Mouse (Mus musculus): ENCODE results near the gene Aspg. TPM values are rescaled to one million over a fixed set of nuclear protein-coding genes. Genes with fewer than 3 reads are reported as not detected.

Aspg gene
- 11.8 TPM for polyA plus RNA-seq (2021)

DNA sequence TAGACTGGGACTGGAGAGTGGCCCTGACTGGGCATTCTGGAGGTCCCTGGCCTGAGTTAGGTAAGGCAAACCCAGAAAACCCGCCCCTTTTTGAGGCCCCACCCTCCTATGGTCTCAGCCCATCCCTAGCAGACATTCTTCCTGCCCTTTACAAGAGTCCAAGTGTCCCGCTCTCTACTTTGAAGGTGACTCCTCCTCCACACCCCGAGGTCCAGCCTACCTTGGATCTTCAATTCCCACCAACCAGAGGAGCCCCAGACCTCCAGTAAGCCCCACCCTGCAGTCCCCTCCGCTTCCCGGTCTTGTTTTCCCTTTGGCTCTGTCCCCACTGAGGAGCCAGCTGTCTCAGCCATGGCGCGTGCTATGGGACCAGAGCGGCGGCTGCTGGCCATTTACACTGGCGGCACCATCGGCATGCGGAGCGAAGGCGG, at the start of gene Aspg:
Gene Aspg, plus strand, starts transcription at position 139 of the 431 bp plus-strand sequence.
- POLR2A ChIA-PET, result interaction anchor here (0.9 kb wide), 1 partner anchor 30 kb away, joined by 3 read pairs; no protein-coding TSS in a partner anchor
- in situ Hi-C loops (cut with MboI; ENCODE audit: low pct_unique_long_range_greater_than_20kb), result no loop called here
- no peak for TF ChIP-seq CTCF (IDR thresholded peaks at IDR 0.05)
- ATAC-seq (no peak), DNase-seq (ENCODE audit: low read depth, low spot score) (no peak)
- H3K27me3 ChIP-seq, result peaks cover 12% of the 10 kb centered on the region
- CTCF ChIA-PET, result no interaction called here

DNA sequence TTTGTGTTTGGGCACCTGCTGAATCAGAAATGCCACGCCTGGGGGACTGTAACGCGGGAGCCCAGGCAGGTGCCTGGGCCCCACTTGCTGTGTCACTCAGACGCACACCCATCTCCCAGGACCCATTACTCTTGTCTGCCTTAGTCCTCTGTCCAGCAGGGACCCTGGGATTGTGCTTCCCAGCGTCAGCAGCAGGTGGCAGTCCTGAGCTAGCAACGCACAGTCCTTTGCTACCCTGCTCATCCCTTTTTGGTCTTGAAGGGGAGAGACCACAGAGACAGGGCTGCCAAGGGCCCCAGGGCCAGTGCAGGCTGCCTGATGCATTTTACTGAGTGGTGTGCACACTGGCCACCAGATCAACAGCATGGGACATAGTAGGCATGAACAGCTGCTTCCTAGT, 28.8 kb upstream of the Aspg start:
- TF ChIP-seq CTCF (IDR thresholded peaks at IDR 0.05), result peak; percentile 79
- CTCF ChIA-PET, result interaction anchor here (0.9 to 1.1 kb wide), 3 partner anchors 11 to 396 kb away, joined by 3 read pairs; no protein-coding TSS in a partner anchor
- no peak for ATAC-seq
- no peak for DNase-seq (ENCODE audit: low read depth, low spot score)
- in situ Hi-C loops (cut with MboI; ENCODE audit: low pct_unique_long_range_greater_than_20kb), result no loop called here
- H3K27me3 ChIP-seq, result no peaks in the 10 kb centered on the region
- POLR2A ChIA-PET, result no interaction called here

DNA sequence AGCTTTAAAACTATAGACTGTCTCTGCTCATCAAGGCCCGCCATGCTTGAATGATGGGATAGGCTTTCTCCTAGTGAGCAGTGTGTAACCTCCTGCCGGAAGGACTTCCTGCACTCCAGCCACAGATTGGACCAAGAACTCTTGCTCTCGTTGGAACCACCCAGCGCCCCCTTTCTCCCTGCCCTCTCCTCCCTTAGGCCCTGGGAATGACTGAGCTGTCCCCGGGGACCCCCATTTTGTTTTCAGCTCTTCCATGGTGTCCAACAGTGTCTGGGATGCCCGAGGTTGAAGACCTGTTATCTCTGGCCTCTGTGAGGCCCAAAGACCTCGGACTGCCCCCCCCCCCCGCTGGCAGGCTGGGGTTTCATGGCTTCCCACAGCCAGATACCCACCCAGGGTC, 26.6 kb upstream of the Aspg start:
- H3K27me3 ChIP-seq, result no peaks in the 10 kb centered on the region
- in situ Hi-C loops (cut with MboI; ENCODE audit: low pct_unique_long_range_greater_than_20kb), result no loop called here
- ChIA-PET CTCF (interaction anchor here (0.9 kb wide), 1 partner anchor 11 kb away, joined by 3 read pairs; no protein-coding TSS in a partner anchor), POLR2A (no interaction called here)
- no peak for ATAC-seq
- no peak for TF ChIP-seq CTCF (IDR thresholded peaks at IDR 0.05)
- DNase-seq (ENCODE audit: low read depth, low spot score), result no peak

DNA sequence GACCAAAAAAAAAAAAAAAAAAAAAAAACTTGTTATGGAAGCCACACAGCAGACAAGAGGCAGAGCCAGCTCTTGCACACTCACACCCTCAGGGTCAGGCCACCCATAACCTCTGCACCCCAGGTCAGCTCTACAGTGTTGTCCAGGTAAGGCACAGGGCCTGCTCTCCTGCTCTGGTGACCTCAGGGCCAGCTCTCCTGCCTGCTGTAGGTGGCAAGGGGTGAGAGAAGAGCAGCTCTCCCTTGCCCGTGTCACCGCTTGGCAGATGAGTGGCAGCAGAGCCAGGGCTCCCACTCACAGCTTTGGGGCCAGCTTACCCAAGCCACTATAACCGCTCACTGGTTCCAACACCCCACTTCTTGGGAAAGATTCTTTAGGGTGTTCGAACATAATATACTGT, 25.6 kb upstream of the Aspg start:
- no peak for TF ChIP-seq CTCF (IDR thresholded peaks at IDR 0.05)
- DNase-seq (ENCODE audit: low read depth, low spot score), result no peak
- in situ Hi-C loops (cut with MboI; ENCODE audit: low pct_unique_long_range_greater_than_20kb), result no loop called here
- no peak for ATAC-seq
- H3K27me3 ChIP-seq, result no peaks in the 10 kb centered on the region
- ChIA-PET POLR2A (no interaction called here), CTCF (no interaction called here)

DNA sequence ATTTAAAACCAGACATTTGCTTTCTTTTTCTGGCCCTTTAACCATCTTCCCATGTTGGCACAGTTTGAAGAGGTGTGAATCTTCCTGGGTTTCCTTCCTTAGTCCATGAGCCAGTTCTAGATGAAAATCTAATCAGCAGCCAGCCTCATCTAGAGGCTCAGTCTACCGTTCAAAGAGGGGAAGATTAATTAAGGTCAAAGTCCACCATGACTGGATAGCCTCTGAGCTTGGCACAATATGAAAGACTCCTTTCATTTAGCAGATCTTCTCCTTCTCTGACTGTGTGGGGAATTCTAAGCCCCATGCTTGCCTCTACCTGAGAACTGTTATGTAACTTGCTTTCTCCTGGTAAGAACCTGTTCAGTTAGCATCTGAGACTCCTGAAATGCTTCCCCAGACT, 24.2 kb upstream of the Aspg start:
- in situ Hi-C loops (cut with MboI; ENCODE audit: low pct_unique_long_range_greater_than_20kb), result no loop called here

DNA sequence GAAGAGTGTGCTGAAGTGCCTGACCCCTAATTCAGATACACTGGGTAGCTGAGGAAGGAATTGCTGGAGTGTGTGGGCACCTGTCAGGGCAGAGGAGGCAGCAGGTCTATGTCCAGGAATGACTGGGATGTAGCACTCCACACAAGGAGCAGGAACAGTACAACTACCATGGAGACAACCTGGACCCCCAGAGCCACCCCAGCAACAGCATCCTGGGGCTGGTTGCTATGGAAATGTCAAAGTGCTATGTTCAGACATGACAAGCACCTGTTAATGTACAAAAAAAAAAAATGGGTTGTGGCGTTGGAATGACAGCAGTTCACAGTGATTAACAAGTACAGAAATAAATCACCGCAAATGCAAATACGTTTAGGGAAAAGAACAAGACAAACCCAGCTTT, 20.2 kb upstream of the Aspg start:
- DNase-seq (ENCODE audit: low read depth, low spot score) (no peak), ATAC-seq (no peak)
- no peak for TF ChIP-seq CTCF (IDR thresholded peaks at IDR 0.05)
- ChIA-PET POLR2A (no interaction called here), CTCF (no interaction called here)
- in situ Hi-C loops (cut with MboI; ENCODE audit: low pct_unique_long_range_greater_than_20kb), result loop anchor here (5.0 kb wide), 1 partner anchor 209 kb away; no protein-coding TSS in a partner anchor
- peaks cover 1% of the 10 kb centered on the region for H3K27me3 ChIP-seq

More for the DNA sequence above, 24.2 kb upstream of the Aspg start:
- no peaks in the 10 kb centered on the region for H3K27me3 ChIP-seq
- ChIA-PET CTCF (no interaction called here), POLR2A (no interaction called here)
- TF ChIP-seq CTCF (IDR thresholded peaks at IDR 0.05), result no peak
- ATAC-seq, result no peak
- no peak for DNase-seq (ENCODE audit: low read depth, low spot score)

DNA sequence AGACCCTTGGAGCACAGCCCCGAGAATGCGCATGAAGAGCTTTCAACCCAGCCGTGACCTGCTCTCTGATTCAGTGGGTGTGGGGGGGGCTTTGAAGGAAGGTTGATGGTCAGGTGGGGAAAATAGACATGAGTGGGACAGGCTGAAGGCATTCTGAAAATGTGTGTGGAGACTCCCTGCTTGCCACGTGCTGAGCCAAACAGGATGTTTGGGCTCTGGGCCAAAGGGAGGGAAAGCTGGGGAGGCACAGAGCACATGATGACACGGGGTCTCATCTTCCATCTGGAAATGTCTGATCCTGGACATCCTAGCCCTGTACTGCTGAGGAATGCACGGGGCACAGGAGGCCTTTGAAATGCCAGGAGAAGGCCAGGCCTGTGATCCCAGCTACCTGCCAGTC, 19.8 kb upstream of the Aspg start:
- in situ Hi-C loops (cut with MboI; ENCODE audit: low pct_unique_long_range_greater_than_20kb), result loop anchor here (5.0 kb wide), 1 partner anchor 209 kb away; no protein-coding TSS in a partner anchor

DNA sequence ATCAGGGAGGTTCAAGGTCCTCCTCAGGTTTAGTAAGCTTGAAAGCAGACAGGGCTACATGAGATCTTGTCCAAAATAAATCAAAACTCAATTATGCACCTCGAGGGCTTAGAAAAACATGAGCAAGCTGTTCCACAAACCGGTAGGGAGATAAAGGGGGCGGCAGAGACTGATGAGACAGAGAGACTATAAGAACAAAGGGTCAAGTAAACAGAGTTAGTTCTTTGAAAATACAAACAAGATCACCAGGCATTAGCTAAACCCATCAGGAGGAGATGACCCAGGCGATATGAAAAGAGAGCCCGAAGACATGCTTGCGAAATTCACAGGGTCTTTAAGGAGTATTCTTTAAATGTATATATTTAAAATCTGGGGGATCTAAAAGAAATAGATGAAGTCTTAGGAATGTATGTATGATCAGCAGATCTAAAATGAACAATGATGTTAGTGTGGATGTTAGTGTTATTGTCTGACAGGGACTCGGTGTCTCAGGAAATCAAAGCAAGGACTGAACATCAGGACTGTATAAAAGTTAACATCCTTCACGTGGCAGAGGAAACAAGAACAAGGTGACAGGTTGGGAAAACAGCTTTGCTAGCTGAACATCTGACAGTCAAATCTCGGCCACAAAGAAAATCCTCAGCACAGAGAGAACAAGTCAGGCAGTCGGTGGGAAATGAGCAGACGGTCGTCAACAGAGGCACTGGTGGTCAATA, 17.7 kb upstream of the Aspg start:
- in situ Hi-C loops (cut with MboI; ENCODE audit: low pct_unique_long_range_greater_than_20kb), result loop anchor here (5.0 kb wide), 1 partner anchor 211 kb away; no protein-coding TSS in a partner anchor
- DNase-seq (ENCODE audit: low read depth, low spot score), result no peak

More for the DNA sequence above, 19.8 kb upstream of the Aspg start:
- no peak for DNase-seq (ENCODE audit: low read depth, low spot score)
- no peak for ATAC-seq
- TF ChIP-seq CTCF (IDR thresholded peaks at IDR 0.05), result no peak
- H3K27me3 ChIP-seq, result peaks cover 5% of the 10 kb centered on the region
- POLR2A ChIA-PET, result interaction anchor here (1.5 kb wide), 1 partner anchor 10 kb away, joined by 4 read pairs; no protein-coding TSS in a partner anchor
- CTCF ChIA-PET, result no interaction called here

DNA sequence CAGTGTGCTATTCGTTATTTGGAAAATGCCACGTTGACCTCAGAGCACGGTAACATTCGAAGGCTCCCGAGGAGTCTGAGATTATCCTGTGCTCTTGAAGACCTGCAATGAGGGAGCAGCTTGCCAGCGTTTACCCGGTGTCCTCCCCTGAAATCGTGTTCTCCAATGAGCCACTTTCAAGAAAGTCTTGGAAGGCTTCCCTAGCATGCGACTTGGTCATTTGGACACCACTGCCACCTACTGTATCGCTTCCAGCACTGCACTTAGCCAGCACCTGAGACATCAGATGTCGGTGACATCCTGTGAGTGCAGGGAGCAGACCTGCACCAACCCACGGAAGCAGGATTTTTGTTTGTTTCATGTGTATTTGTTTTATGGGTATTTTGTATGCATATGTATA, 15.4 kb upstream of the Aspg start:
- in situ Hi-C loops (cut with MboI; ENCODE audit: low pct_unique_long_range_greater_than_20kb), result no loop called here
- no peak for ATAC-seq
- TF ChIP-seq CTCF (IDR thresholded peaks at IDR 0.05), result peak; percentile 90
- ChIA-PET POLR2A (no interaction called here), CTCF (interaction anchor here (0.8 to 1.3 kb wide), 2 partner anchors 11 to 46 kb away, joined by 3 read pairs; no protein-coding TSS in a partner anchor)
- peaks cover 5% of the 10 kb centered on the region for H3K27me3 ChIP-seq
- no peak for DNase-seq (ENCODE audit: low read depth, low spot score)

More for the DNA sequence above, 17.7 kb upstream of the Aspg start:
- ChIA-PET POLR2A (no interaction called here), CTCF (interaction anchor here (1.2 kb wide), 1 partner anchor 11 kb away, joined by 3 read pairs; no protein-coding TSS in a partner anchor)
- no peak for TF ChIP-seq CTCF (IDR thresholded peaks at IDR 0.05)
- ATAC-seq, result no peak
- peaks cover 5% of the 10 kb centered on the region for H3K27me3 ChIP-seq

DNA sequence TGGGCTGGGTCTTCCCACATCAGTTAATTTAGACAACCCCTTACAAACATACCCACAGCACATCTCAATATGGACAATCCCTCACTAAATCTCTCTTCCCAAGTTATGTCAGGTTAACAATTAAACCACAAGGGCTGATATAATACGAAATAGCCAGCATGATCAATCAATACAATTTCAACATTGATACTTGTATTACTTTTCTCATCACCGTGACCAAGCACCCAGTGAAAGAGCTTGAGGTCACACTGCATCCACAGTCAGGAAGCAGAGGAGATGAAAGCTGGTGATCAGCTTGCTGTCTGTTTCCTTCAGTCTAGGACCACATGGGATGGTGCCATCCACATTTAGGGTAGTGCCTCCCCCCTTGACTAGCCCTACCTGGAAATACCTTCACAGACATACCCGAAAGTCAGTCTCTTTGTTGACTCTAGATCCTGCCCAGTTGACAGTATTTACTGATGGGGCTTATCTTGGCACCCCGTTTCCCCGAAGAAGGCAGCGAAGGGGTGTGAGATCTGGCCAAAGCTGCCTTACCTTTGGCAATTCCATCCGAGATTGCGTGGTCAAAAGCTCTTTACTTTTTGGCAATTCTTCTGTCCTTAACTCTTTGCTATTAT, 12.1 kb upstream of the Aspg start:
- DNase-seq (ENCODE audit: low read depth, low spot score) (no peak), ATAC-seq (no peak)
- ChIA-PET POLR2A (no interaction called here), CTCF (no interaction called here)
- in situ Hi-C loops (cut with MboI; ENCODE audit: low pct_unique_long_range_greater_than_20kb), result no loop called here
- peaks cover 5% of the 10 kb centered on the region for H3K27me3 ChIP-seq
- TF ChIP-seq CTCF (IDR thresholded peaks at IDR 0.05), result no peak

Measured in Patski (cell line).